Mouse (Mus musculus): ENCODE measurements around the gene AC109138.7.

DNA sequence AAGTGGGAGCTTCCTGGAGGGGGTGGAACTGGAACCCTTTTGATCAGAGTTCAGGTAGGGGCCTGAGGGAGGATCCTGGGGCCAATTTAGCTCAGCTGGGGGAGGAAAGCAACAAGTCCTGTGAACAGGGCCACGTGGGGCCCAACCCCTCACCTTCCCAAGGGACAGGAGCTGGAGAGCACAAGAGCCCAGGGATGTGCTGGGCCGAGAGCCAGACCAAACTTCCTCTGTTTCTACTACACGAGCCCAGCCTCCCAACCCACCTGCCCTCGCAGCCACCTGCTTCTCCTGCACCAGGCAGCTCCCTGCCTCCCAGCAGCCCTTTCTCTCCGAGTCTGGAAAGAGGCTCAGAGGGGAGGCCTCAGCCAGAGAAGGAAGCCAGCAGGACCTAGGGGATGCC lies 17.6 kb upstream of the AC109138.7 start:
- TF ChIP-seq CTCF (IDR thresholded peaks at IDR 0.05; ENCODE audit: control insufficient read depth, insufficient read depth, insufficient read length) (no peak), USF1 (IDR thresholded peaks at IDR 0.05; ENCODE audit: low read depth) (peak; percentile 25), MAX (IDR thresholded peaks at IDR 0.05) (no peak), MYOG (IDR thresholded peaks at IDR 0.05; ENCODE audit: control insufficient read depth, extremely low read depth, insufficient read length) (no peak), MYOD1 (IDR thresholded peaks at IDR 0.05; ENCODE audit: control insufficient read depth, insufficient read length, low read depth) (no peak)
